ENCODE assay signal across 11 mouse cellular contexts in genomic region chr17:15192840-15193239, GRCm38 (mm10).
A peak's percentile ranks its signal among the peaks of the same experiment; 100 is the strongest.
DNase-seq lines count a peak whose midpoint lies in the region; ATAC-seq and TF ChIP-seq lines count a peak whose summit lies in the region.
"Had no signal": no experiment of that assay in that cellular context is flagged by ENCODE, and none has a peak within 500 bp of the region (broad histone marks: within the 10 kb centered on the region; RNA-seq: fewer than 3 reads in every experiment).

No protein-coding gene starts in this region.

- intact Hi-C loops in left cerebral cortex, postnatal 14 days (cut with DNase I): no loop called here
- intact Hi-C loops in left cerebral cortex, postnatal 25 days (cut with DNase I): no loop called here

- no peak for TF ChIP-seq CTCF in stomach, postnatal 0 days (IDR thresholded peaks at IDR 0.05; ENCODE audit: low read depth)

- TF ChIP-seq EP300 in stomach, postnatal 0 days (optimal IDR thresholded peaks at IDR 0.05): no peak

- H3K9ac ChIP-seq in stomach, postnatal 0 days (ENCODE audit: low read length): no peak overlapping the region

- H3K4me2 ChIP-seq in stomach, postnatal 0 days (replicated peaks; ENCODE audit: low read depth): 0 out of 2 replicates have a peak overlapping the region, but pooled peaks have one; percentile 23

- H3K36me3 ChIP-seq in stomach, postnatal 0 days (ENCODE audit: control insufficient read depth, insufficient read depth, low read length): no peaks in the 10 kb centered on the region

- WGBS in large intestine, adult 2 months: 9% methylated on average over 7 of the region's 7 CpGs
- WGBS in stomach, postnatal 0 days: 14% methylated on average over 7 of the region's 7 CpGs

- H3K4me1 ChIP-seq in stomach, postnatal 0 days (replicated peaks; ENCODE audit: control insufficient read depth, insufficient read depth): peaks cover 8% of the 10 kb centered on the region; the same call in 1 of the 2 replicates

- peak; percentile 15 to 22 for DNase-seq in adrenal gland, postnatal 36 days
- DNase-seq in adrenal gland, postnatal 4 days (ENCODE audit: low spot score in 2 of 2): no peak
- peak; percentile 30 to 55 for DNase-seq in urinary bladder, adult 18-20 months (ENCODE audit: low spot score in 2 of 2)
- DNase-seq in urinary bladder, postnatal 4 days (ENCODE audit: low spot score in 2 of 2): no peak
- peak; percentile 13 for DNase-seq in large intestine, adult 2 months (ENCODE audit: low read depth, low spot score)
- peak; percentile 79 for DNase-seq in stomach, postnatal 0 days (ENCODE audit: low spot score)
- DNase-seq in left cerebral cortex, postnatal 14 days (ENCODE audit: low spot score in 2 of 2): no peak
- no peak for DNase-seq in left cerebral cortex, postnatal 25 days (ENCODE audit: low spot score in 2 of 2)
- DNase-seq: right cerebral cortex, adult 18-20 months had no signal

- H3K4me3 ChIP-seq in stomach, postnatal 0 days (ENCODE audit: low read depth, low read length): no peak overlapping the region
- H3K4me3 ChIP-seq: erythroblast, embryonic 14.5 days had no signal

- H3K27ac ChIP-seq in stomach, postnatal 0 days (replicated peaks): peak overlapping the region; percentile 72

- no peaks in the 10 kb centered on the region for H3K27me3 ChIP-seq in stomach, postnatal 0 days (ENCODE audit: control insufficient read depth, insufficient read depth, low read length)

- ATAC-seq in stomach, postnatal 0 days (ENCODE audit: low FRiP score, low TSS enrichment): peak; percentile 86
- ATAC-seq: hindbrain, embryonic 16.5 days had no signal

- H3K9me3 ChIP-seq in stomach, postnatal 0 days (ENCODE audit: control insufficient read depth, low read length): no peaks in the 10 kb centered on the region

Comparison
In these comparisons a context has a peak if more than half of its experiments do, and no peak if none do; other contexts are left out.
1. DNase-seq: peak in adrenal gland, postnatal 36 days (2 of 2), urinary bladder, adult 18-20 months (2 of 2), large intestine, adult 2 months (single experiment) and stomach, postnatal 0 days (single experiment); none in adrenal gland, postnatal 4 days (0 of 2), urinary bladder, postnatal 4 days (0 of 2), left cerebral cortex, postnatal 14 days (0 of 2) and left cerebral cortex, postnatal 25 days (0 of 2).